Mouse (Mus musculus): ENCODE results near the gene Ranbp17.

- TF ChIP-seq CTCF (IDR thresholded peaks at IDR 0.05; ENCODE audit: low read depth) (no peak), EP300 (optimal IDR thresholded peaks at IDR 0.05) (no peak)
These were observed 313.4 kb downstream of the Ranbp17 start for GRCm38 (mm10) chr11:33199906-33200763.

Data from stomach, postnatal 0 days (tissue).